Mouse (Mus musculus) testis, adult 2 months (tissue): Measurements from ENCODE around the gene Abcg2.

Experiments used
- CTCF ChIP-seq: fragments of 200-500 bp; IDR thresholded peaks from 2 replicates; pipeline ENCODE4 v1.5.1; 2012; ENCODE audit warnings: low read depth, mild to moderate bottlenecking, inconsistent platforms, low read length, moderate library complexity; ENCODE audit not compliant: control insufficient read depth, insufficient read depth, insufficient replicate concordance
- POLR2A ChIP-seq: fragments of 200-500 bp; IDR thresholded peaks from 2 replicates; pipeline ENCODE4 v1.6.1; 2012; ENCODE audit warnings: low read depth, mild to moderate bottlenecking, inconsistent platforms, low read length, moderate library complexity; ENCODE audit not compliant: control insufficient read depth

DNA sequence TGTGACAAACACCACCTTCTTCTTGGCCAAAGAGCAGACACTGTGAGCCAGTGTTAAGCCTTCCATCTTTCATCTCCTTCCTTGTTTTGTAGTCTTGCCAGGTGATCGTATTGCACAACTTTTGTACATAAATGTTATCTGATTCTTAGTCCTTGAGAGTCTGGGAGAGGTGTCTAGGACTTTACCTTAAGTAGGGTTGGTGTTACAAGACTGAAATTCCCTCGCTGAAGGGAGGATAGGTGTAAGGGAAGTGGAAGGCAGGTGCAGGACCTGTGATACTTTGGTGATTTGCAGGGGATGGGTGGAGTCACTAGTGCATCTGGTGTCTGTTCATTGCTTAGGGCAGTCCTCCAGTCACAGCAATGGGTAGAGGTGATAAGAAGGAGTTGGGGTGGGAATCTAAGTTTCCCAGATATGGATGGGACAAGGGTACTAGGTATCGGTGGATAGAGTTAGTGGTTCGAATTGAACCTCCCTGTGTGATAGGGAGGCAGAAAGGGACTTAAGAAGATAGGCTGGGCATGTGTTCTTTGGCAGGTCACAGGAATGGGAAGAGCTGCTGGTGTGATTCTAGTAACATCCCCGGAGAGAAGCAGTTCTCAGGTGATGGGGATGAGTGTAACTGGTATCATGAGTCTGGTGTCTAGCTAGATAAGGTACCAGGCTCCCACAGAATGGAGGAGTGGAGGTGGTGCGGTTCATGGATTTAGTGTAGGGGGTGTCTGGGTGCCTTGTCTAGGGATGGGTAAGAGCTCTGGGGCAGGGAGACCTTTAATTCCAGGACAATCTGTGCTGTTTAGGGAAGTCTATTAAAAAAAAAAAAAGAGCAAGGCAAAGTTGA is 25.8 kb downstream of the Abcg2 start:
- TF ChIP-seq CTCF: no peak
- TF ChIP-seq POLR2A: no peak
